Mouse (Mus musculus): Measurements from ENCODE around the gene Rtbdn. TPM values are rescaled to one million over a fixed set of nuclear protein-coding genes. Genes with fewer than 3 reads are reported as not detected.

Gene Rtbdn
- total RNA-seq, 1 experiment from 2014 or later: not detected

GRCm38 (mm10) chr8:84985049-84985683 lies 38.4 kb downstream of the Rtbdn start:
- ATAC-seq (replicated peaks in 1 of 2; ENCODE audit: insufficient read depth in 1 of 2, low FRiP score in 2 of 2, low TSS enrichment in 1 of 2, low read depth in 1 of 2, poor library complexity in 2 of 2, severe bottlenecking in 2 of 2): no peak

GRCm38 (mm10) chr8:84985684-84986378 lies 39.0 kb downstream of the Rtbdn start:
- peak; percentile 60 to 63 for ATAC-seq (replicated peaks in 1 of 2; ENCODE audit: insufficient read depth in 1 of 2, low FRiP score in 2 of 2, low TSS enrichment in 1 of 2, low read depth in 1 of 2, poor library complexity in 2 of 2, severe bottlenecking in 2 of 2)

GRCm38 (mm10) chr8:84986379-84986945 lies 39.7 kb downstream of the Rtbdn start:
- ATAC-seq (replicated peaks in 1 of 2; ENCODE audit: insufficient read depth in 1 of 2, low FRiP score in 2 of 2, low TSS enrichment in 1 of 2, low read depth in 1 of 2, poor library complexity in 2 of 2, severe bottlenecking in 2 of 2): peak in 1 of 2 experiments; percentile 8; a peak in 2 of 4 replicates

GRCm38 (mm10) chr8:84987388-84987787 lies 40.6 kb downstream of the Rtbdn start:
- no peak for ATAC-seq (replicated peaks in 1 of 2; ENCODE audit: insufficient read depth in 1 of 2, low FRiP score in 2 of 2, low TSS enrichment in 1 of 2, low read depth in 1 of 2, poor library complexity in 2 of 2, severe bottlenecking in 2 of 2)

GRCm38 (mm10) chr8:84987903-84988302 lies 41.1 kb downstream of the Rtbdn start:
- ATAC-seq (replicated peaks in 1 of 2; ENCODE audit: insufficient read depth in 1 of 2, low FRiP score in 2 of 2, low TSS enrichment in 1 of 2, low read depth in 1 of 2, poor library complexity in 2 of 2, severe bottlenecking in 2 of 2): no peak

GRCm38 (mm10) chr8:84989311-84989731 lies 42.5 kb downstream of the Rtbdn start:
- ATAC-seq (replicated peaks in 1 of 2; ENCODE audit: insufficient read depth in 1 of 2, low FRiP score in 2 of 2, low TSS enrichment in 1 of 2, low read depth in 1 of 2, poor library complexity in 2 of 2, severe bottlenecking in 2 of 2): no peak

- ATAC-seq (replicated peaks in 1 of 2; ENCODE audit: insufficient read depth in 1 of 2, low FRiP score in 2 of 2, low TSS enrichment in 1 of 2, low read depth in 1 of 2, poor library complexity in 2 of 2, severe bottlenecking in 2 of 2): peak; percentile 43 to 51; a peak in 3 of 4 replicates
Measured at GRCm38 (mm10) chr8:84989810-84990209, 43.0 kb downstream of the Rtbdn start.

GRCm38 (mm10) chr8:84990349-84990748 lies 43.6 kb downstream of the Rtbdn start, which contains the start of gene Hook2:
Gene Hook2, plus strand, starts transcription at chr8:84990603.
- peak; percentile 79 to 87 for ATAC-seq (replicated peaks in 1 of 2; ENCODE audit: insufficient read depth in 1 of 2, low FRiP score in 2 of 2, low TSS enrichment in 1 of 2, low read depth in 1 of 2, poor library complexity in 2 of 2, severe bottlenecking in 2 of 2)

- ATAC-seq (replicated peaks in 1 of 2; ENCODE audit: insufficient read depth in 1 of 2, low FRiP score in 2 of 2, low TSS enrichment in 1 of 2, low read depth in 1 of 2, poor library complexity in 2 of 2, severe bottlenecking in 2 of 2): peak in 1 of 2 experiments; percentile 8; a peak in 1 of 4 replicates
Measured at GRCm38 (mm10) chr8:84990836-84991235, 44.0 kb downstream of the Rtbdn start.

- ATAC-seq (replicated peaks in 1 of 2; ENCODE audit: insufficient read depth in 1 of 2, low FRiP score in 2 of 2, low TSS enrichment in 1 of 2, low read depth in 1 of 2, poor library complexity in 2 of 2, severe bottlenecking in 2 of 2): no peak
Measured at GRCm38 (mm10) chr8:84994375-84994774, 47.6 kb downstream of the Rtbdn start.

- no peak for ATAC-seq (replicated peaks in 1 of 2; ENCODE audit: insufficient read depth in 1 of 2, low FRiP score in 2 of 2, low TSS enrichment in 1 of 2, low read depth in 1 of 2, poor library complexity in 2 of 2, severe bottlenecking in 2 of 2)
Measured at GRCm38 (mm10) chr8:84995680-84996079, 48.9 kb downstream of the Rtbdn start.

- ATAC-seq (replicated peaks in 1 of 2; ENCODE audit: insufficient read depth in 1 of 2, low FRiP score in 2 of 2, low TSS enrichment in 1 of 2, low read depth in 1 of 2, poor library complexity in 2 of 2, severe bottlenecking in 2 of 2): no peak
Measured at GRCm38 (mm10) chr8:84996978-84997377, 50.2 kb downstream of the Rtbdn start.

- peak; percentile 96 to 99 for ATAC-seq (replicated peaks in 1 of 2; ENCODE audit: insufficient read depth in 1 of 2, low FRiP score in 2 of 2, low TSS enrichment in 1 of 2, low read depth in 1 of 2, poor library complexity in 2 of 2, severe bottlenecking in 2 of 2)
Measured at GRCm38 (mm10) chr8:84997649-84998295, 51.0 kb downstream of the Rtbdn start.

Other genes starting within 250 kb of the Rtbdn start
- 41.8 and 54.7 TPM in 2 replicates for gene Lyl1, start 245.5 kb upstream of the Rtbdn start, total RNA-seq (2017)
- 5.7 and 11.4 TPM in 2 replicates for gene G430095P16Rik, start 224.0 kb upstream of the Rtbdn start, total RNA-seq (2017)
- 21.5 and 26.3 TPM in 2 replicates for gene Nfix, start 146.6 kb upstream of the Rtbdn start, total RNA-seq (2017)
- 3.8 and 7.4 TPM in 2 replicates for gene Dand5, start 124.2 kb upstream of the Rtbdn start, total RNA-seq (2017)
- 29.8 and 38.8 TPM in 2 replicates for gene Gadd45gip1, start 115.5 kb upstream of the Rtbdn start, total RNA-seq (2017)
- gene Rad23a, start 106.3 kb upstream of the Rtbdn start, total RNA-seq (2017): 27.4 and 32.7 TPM in 2 replicates
- gene Calr, start 100.1 kb upstream of the Rtbdn start, total RNA-seq (2017): 1,472 and 1,879 TPM in 2 replicates
- 108 and 126 TPM in 2 replicates for gene Farsa, start 90.0 kb upstream of the Rtbdn start, total RNA-seq (2017)
- gene Syce2, start 74.9 kb upstream of the Rtbdn start, total RNA-seq (2017): 93.5 and 127 TPM in 2 replicates
- 29.5 and 37.4 TPM in 2 replicates for gene Gcdh, start 53.1 kb upstream of the Rtbdn start, total RNA-seq (2017)
- 4.1 and 30.6 TPM in 2 replicates for gene Klf1, start 45.1 kb upstream of the Rtbdn start, total RNA-seq (2017)
- gene Dnase2a, start 38.4 kb upstream of the Rtbdn start, total RNA-seq (2017): 27.8 and 50.0 TPM in 2 replicates
- 0.10 TPM in 1 of 2 replicates, not detected in the other for gene Mast1, start 9.6 kb upstream of the Rtbdn start, total RNA-seq (2017)
- not detected in 2 replicates for gene Gm49661, start 22.4 kb downstream of the Rtbdn start, total RNA-seq (2017)
- 469 and 528 TPM in 2 replicates for gene Prdx2, start 22.6 kb downstream of the Rtbdn start, total RNA-seq (2017)
- gene Rnaseh2a, start 22.8 kb downstream of the Rtbdn start, total RNA-seq (2017): 59.7 and 112 TPM in 2 replicates
- gene Junb, start 31.7 kb downstream of the Rtbdn start, total RNA-seq (2017): 208 and 220 TPM in 2 replicates
- 17.9 and 18.5 TPM in 2 replicates for gene Hook2, start 43.6 kb downstream of the Rtbdn start, total RNA-seq (2017)
- not detected in 2 replicates for gene Best2, start 67.5 kb downstream of the Rtbdn start, total RNA-seq (2017)
- 34.1 and 49.6 TPM in 2 replicates for gene Asna1, start 78.3 kb downstream of the Rtbdn start, total RNA-seq (2017)
- gene Trir, start 79.8 kb downstream of the Rtbdn start, total RNA-seq (2017): 219 and 245 TPM in 2 replicates
- gene Tnpo2, start 89.9 kb downstream of the Rtbdn start, total RNA-seq (2017): 21.8 and 23.0 TPM in 2 replicates
- 6.1 and 7.1 TPM in 2 replicates for gene Fbxw9, start 113.1 kb downstream of the Rtbdn start, total RNA-seq (2017)
- not detected in 2 replicates for gene Gm5741, start 121.0 kb downstream of the Rtbdn start, total RNA-seq (2017)
- gene Dhps, start 124.8 kb downstream of the Rtbdn start, total RNA-seq (2017): 15.5 and 22.7 TPM in 2 replicates
- gene Wdr83os, start 133.7 kb downstream of the Rtbdn start, total RNA-seq (2017): 37.1 and 51.9 TPM in 2 replicates
- 17.3 and 17.6 TPM in 2 replicates for gene Wdr83, start 134.3 kb downstream of the Rtbdn start, total RNA-seq (2017)
- 46.2 and 55.0 TPM in 2 replicates for gene Man2b1, start 136.3 kb downstream of the Rtbdn start, total RNA-seq (2017)
- not detected in 2 replicates for gene Zfp791, start 176.1 kb downstream of the Rtbdn start, total RNA-seq (2017)
- not detected in 2 replicates for gene Cks1brt, start 204.9 kb downstream of the Rtbdn start, total RNA-seq (2017)